23 mouse cellular contexts compared by ENCODE assay signal in the genomic region with DNA sequence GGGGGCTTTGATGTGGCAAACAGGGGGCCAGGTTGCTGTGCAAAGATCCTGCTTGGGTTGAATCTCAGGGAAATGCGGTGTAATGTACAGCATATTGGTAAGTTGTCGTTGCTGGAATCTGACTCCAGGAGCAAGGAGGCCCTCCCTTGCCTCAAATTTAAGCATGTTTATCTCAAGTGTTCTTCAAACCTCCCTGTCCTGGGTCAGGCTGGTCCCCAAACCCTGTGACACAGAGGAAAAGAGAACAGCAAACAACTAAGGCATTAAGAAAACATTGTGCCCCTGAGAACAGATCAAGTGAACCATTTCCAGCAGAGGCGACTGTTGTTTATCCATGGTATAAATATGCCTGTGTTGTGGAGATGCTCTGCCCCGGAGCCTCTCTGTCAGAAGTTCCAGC.
"Had no signal": no experiment of that assay in that cellular context is flagged by ENCODE, and none has a peak within 500 bp of the region (broad histone marks: within the 10 kb centered on the region; RNA-seq: fewer than 3 reads in every experiment).

No protein-coding gene starts in this region.

- H3K4me3 ChIP-seq: heart, embryonic 12.5 days; hindbrain, embryonic 13.5 days; hindbrain, embryonic 15.5 days; kidney, embryonic 15.5 days; limb, embryonic 13.5 days; limb, embryonic 15.5 days had no signal

- H3K27me3 ChIP-seq: heart, embryonic 12.5 days; hindbrain, embryonic 13.5 days; hindbrain, embryonic 15.5 days; kidney, embryonic 15.5 days; limb, embryonic 13.5 days; limb, embryonic 15.5 days had no signal

- DNase-seq: forebrain, postnatal 0 days; gastrocnemius, postnatal 14 days; gastrocnemius, postnatal 36 days; heart, adult 18-20 months; heart, postnatal 14 days; heart, postnatal 36 days; kidney, adult 11 months; kidney, adult 2 months; kidney, adult 9 months; kidney, postnatal 14 days; kidney, postnatal 36 days; layer of hippocampus, adult 9-11 months; layer of hippocampus, postnatal 36 days; left cerebral cortex, postnatal 4 days had no signal

- H3K27ac ChIP-seq: hindbrain, embryonic 13.5 days; hindbrain, embryonic 15.5 days; hindbrain, postnatal 0 days; kidney, embryonic 15.5 days; kidney, postnatal 0 days; limb, embryonic 13.5 days; limb, embryonic 15.5 days had no signal

- H3K4me2 ChIP-seq: heart, embryonic 12.5 days; hindbrain, embryonic 13.5 days; hindbrain, embryonic 15.5 days; kidney, embryonic 15.5 days; limb, embryonic 13.5 days; limb, embryonic 15.5 days had no signal

- H3K4me1 ChIP-seq: kidney, embryonic 15.5 days; limb, embryonic 15.5 days had no signal

- H3K36me3 ChIP-seq: heart, embryonic 12.5 days; hindbrain, embryonic 13.5 days; hindbrain, embryonic 15.5 days; kidney, embryonic 15.5 days; limb, embryonic 13.5 days; limb, embryonic 15.5 days had no signal

- H3K9ac ChIP-seq: forebrain, postnatal 0 days; heart, embryonic 12.5 days; hindbrain, embryonic 13.5 days; hindbrain, embryonic 15.5 days; kidney, embryonic 15.5 days; limb, embryonic 13.5 days; limb, embryonic 15.5 days had no signal

- ATAC-seq: forebrain, postnatal 0 days; hindbrain, postnatal 0 days; intestine, embryonic 16.5 days had no signal

- H3K9me3 ChIP-seq: heart, embryonic 12.5 days; hindbrain, embryonic 13.5 days; hindbrain, embryonic 15.5 days; kidney, embryonic 15.5 days; limb, embryonic 13.5 days; limb, embryonic 15.5 days had no signal
